Mouse (Mus musculus): ENCODE measurements around the gene Exosc10. TPM values are rescaled to one million over a fixed set of nuclear protein-coding genes. Genes with fewer than 3 reads are reported as not detected.

Gene Exosc10
- polyA plus RNA-seq, 1 experiment from 2014 or later, result 80.1 TPM

GRCm38 (mm10) chr4:148598826-148599225 lies 40.6 kb downstream of the Exosc10 start:
- 96% methylated on average over 12 of the region's 12 CpGs for WGBS
- no peak for ATAC-seq (ENCODE audit: low read depth)
- no peaks in the 10 kb centered on the region for H3K4me1 ChIP-seq (replicated peaks)
- H3K9ac ChIP-seq, result no peak overlapping the region
- H3K27me3 ChIP-seq, result no peaks in the 10 kb centered on the region
- no peak overlapping the region for H3K27ac ChIP-seq (replicated peaks)
- H3K36me3 ChIP-seq, result peaks cover 56% of the 10 kb centered on the region
- H3K4me2 ChIP-seq, result no peak overlapping the region
- no peak overlapping the region for H3K4me3 ChIP-seq
- no peaks in the 10 kb centered on the region for H3K9me3 ChIP-seq

DNA sequence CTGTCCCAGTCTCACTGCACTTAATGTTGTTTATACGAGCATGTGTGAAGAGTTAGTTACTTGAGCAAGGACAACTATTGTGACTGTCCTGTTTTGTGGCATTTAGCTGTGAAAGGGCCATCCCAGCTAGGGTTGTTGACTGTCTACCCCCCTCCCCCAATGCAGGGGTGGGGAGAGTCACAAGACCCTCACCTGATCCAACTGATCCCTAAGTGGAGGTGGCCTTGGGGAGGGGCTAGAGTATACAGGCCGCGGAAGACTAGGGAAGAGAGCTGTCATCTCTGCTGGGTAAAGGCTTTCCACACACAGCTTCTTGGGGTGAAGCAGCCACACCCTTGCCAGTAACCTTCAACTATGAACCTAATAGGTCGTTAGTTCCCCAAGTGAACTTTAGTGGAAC lies 42.1 kb downstream of the Exosc10 start:
- H3K27ac ChIP-seq (replicated peaks), result no peak overlapping the region
- no peak overlapping the region for H3K4me3 ChIP-seq
- H3K4me2 ChIP-seq, result no peak overlapping the region
- H3K27me3 ChIP-seq, result no peaks in the 10 kb centered on the region
- H3K4me1 ChIP-seq (replicated peaks), result no peaks in the 10 kb centered on the region
- no peak overlapping the region for H3K9ac ChIP-seq
- ATAC-seq (ENCODE audit: low read depth), result no peak
- 94% methylated on average over 4 of the region's 4 CpGs for WGBS
- H3K9me3 ChIP-seq, result no peaks in the 10 kb centered on the region
- peaks cover 41% of the 10 kb centered on the region for H3K36me3 ChIP-seq

DNA sequence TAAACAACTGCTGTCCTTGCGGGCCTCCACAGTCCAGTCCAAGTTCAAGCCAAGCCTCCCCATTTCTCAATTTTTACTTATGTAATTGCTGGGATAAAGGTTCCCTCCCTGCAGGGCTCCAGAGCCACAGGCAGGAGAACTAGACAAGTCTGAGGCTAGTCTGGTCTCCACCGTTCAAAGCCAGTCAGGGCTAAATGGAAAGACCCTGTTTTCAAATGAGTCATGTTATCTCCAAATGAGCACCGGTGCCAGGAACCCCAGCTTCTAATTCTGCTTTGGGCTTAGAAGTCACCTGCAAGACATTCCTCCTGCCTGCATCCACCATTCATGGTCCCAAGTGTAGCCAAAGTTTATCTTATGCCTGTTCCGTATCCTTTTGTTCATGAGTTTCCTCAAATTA lies 43.6 kb downstream of the Exosc10 start:
- Histone ChIP-seq H3K4me3 (no peak overlapping the region), H3K9ac (no peak overlapping the region), H3K9me3 (no peaks in the 10 kb centered on the region), H3K4me1 (replicated peaks) (no peaks in the 10 kb centered on the region), H3K27me3 (no peaks in the 10 kb centered on the region), H3K27ac (replicated peaks) (no peak overlapping the region), H3K36me3 (peaks cover 26% of the 10 kb centered on the region), H3K4me2 (no peak overlapping the region)
- ATAC-seq (ENCODE audit: low read depth), result no peak
- WGBS, result 84% methylated on average over 4 of the region's 4 CpGs

- H3K4me1 ChIP-seq (replicated peaks), result no peaks in the 10 kb centered on the region
- H3K4me3 ChIP-seq, result no peak within 1 kb of the TSS
- no peak within 1 kb of the TSS for H3K9ac ChIP-seq
- H3K36me3 ChIP-seq, result peaks cover 25% of the 10 kb centered on the region
- H3K4me2 ChIP-seq, result no peak within 1 kb of the TSS
- no peaks in the 10 kb centered on the region for H3K27me3 ChIP-seq
- 90% methylated on average over 14 of the region's 14 CpGs for WGBS
- no peak for ATAC-seq (ENCODE audit: low read depth)
- H3K9me3 ChIP-seq, result no peaks in the 10 kb centered on the region
- H3K27ac ChIP-seq (replicated peaks), result no peak within 1 kb of the TSS
These were observed 44.3 kb downstream of the Exosc10 start, which contains the start of gene Masp2 for GRCm38 (mm10) chr4:148602357-148603120. Gene Masp2, plus strand, starts transcription at chr4:148602554.

DNA sequence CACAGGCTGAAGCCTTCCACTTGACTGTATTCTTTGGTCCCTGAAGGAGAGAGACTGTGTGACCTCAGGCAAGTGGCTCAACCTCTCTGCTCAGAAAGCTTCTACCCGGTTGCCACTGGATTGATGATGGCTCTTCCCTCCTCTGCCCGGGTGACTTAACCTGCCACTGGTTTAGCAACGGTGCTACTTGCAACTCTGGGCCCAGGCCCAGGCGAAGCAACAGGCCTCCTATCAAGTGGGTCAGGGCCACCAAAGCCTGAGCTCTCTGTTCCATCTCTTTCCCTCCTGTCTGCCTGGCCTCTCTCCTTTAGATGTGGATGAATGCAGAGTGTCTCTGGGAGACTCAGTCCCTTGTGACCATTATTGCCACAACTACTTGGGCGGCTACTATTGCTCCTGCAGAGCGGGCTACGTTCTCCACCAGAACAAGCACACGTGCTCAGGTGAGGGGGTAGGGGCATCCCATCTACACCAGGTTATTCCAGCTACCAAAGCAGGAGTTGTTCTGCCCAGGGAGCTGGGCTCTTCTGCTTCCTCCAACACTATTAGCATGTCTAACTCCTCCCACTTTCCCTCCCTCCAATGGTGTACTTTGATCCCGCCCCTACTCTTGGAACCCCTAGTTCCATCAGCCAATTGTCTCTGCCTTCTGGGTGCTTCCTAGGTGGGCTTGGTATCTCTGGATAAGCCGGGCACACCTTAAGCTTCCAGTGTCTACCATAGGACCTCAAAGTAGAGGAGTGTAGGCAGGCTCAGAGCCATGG lies 45.3 kb downstream of the Exosc10 start:
- Histone ChIP-seq H3K27ac (replicated peaks) (no peak overlapping the region), H3K27me3 (no peaks in the 10 kb centered on the region)
- ATAC-seq (ENCODE audit: low read depth), result peak; percentile 17; the same call in 1 of the 2 replicates

DNA sequence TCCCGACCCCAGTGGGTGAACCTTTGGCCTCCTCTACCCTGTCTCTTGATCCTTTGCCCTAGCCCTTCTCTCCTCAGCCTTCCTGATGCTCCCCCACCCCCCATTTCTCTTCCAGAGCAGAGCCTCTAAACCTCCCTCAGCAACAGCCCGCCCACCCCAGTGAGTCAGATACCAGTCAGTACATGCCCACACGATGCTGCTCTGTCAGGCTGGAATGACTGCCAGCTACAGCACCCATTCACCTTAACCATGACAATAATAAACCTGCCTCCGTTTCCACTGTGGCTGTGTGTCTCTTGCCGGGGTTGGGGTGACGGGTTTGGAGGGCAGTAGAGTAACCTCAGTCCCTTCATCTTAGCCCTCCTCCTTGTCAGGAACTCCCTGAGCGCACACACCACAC lies 45.9 kb downstream of the Exosc10 start:
- Histone ChIP-seq H3K36me3 (peaks cover 11% of the 10 kb centered on the region), H3K27ac (replicated peaks) (no peak overlapping the region), H3K4me3 (no peak overlapping the region), H3K9me3 (no peaks in the 10 kb centered on the region), H3K27me3 (no peaks in the 10 kb centered on the region), H3K4me2 (no peak overlapping the region), H3K4me1 (replicated peaks) (no peaks in the 10 kb centered on the region), H3K9ac (no peak overlapping the region)
- WGBS, result 82% methylated on average over 7 of the region's 7 CpGs
- no peak for ATAC-seq (ENCODE audit: low read depth)

More for the DNA sequence above, 45.3 kb downstream of the Exosc10 start:
- peaks cover 16% of the 10 kb centered on the region for H3K36me3 ChIP-seq
- H3K9ac ChIP-seq, result no peak overlapping the region
- no peaks in the 10 kb centered on the region for H3K4me1 ChIP-seq (replicated peaks)
- WGBS, result 70% methylated on average over 10 of the region's 10 CpGs
- no peaks in the 10 kb centered on the region for H3K9me3 ChIP-seq
- no peak overlapping the region for H3K4me3 ChIP-seq
- H3K4me2 ChIP-seq, result no peak overlapping the region

- H3K9ac ChIP-seq, result no peak overlapping the region
- no peaks in the 10 kb centered on the region for H3K9me3 ChIP-seq
- H3K4me3 ChIP-seq, result no peak overlapping the region
- no peak overlapping the region for H3K27ac ChIP-seq (replicated peaks)
- H3K36me3 ChIP-seq, result peaks cover 6% of the 10 kb centered on the region; the same call in 1 of the 2 replicates
- no peaks in the 10 kb centered on the region for H3K27me3 ChIP-seq
- ATAC-seq (ENCODE audit: low read depth), result no peak
- no peak overlapping the region for H3K4me2 ChIP-seq
- H3K4me1 ChIP-seq (replicated peaks), result no peaks in the 10 kb centered on the region
- WGBS, result 88% methylated on average over 3 of the region's 3 CpGs
These were observed 46.4 kb downstream of the Exosc10 start for GRCm38 (mm10) chr4:148604541-148605165.

DNA sequence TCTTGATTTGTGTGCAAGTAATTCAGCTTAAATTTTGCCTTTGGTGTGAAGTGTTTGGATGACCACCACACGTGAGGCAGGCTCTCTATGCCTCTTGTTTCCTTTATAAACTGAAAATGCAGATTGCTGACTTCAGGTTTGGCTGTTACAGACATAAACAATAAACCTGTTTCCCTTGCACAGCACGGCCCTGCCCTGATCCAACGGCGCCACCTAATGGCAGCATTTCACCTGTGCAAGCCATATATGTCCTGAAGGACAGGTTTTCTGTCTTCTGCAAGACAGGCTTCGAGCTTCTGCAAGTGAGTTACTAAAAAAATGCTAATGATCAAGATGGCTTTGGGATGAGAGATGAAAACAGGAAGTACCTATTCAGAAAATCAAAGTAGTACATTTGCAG lies 49.5 kb downstream of the Exosc10 start:
- Histone ChIP-seq H3K4me3 (no peak overlapping the region), H3K4me2 (no peak overlapping the region), H3K27me3 (no peaks in the 10 kb centered on the region), H3K27ac (replicated peaks) (no peak overlapping the region), H3K36me3 (peaks cover 12% of the 10 kb centered on the region; the same call in 1 of the 2 replicates), H3K4me1 (replicated peaks) (peaks cover 3% of the 10 kb centered on the region), H3K9me3 (no peaks in the 10 kb centered on the region), H3K9ac (no peak overlapping the region)
- no peak for ATAC-seq (ENCODE audit: low read depth)
- 28% methylated on average over 5 of the region's 5 CpGs for WGBS

- no peaks in the 10 kb centered on the region for H3K27me3 ChIP-seq
- H3K4me1 ChIP-seq (replicated peaks), result peaks cover 22% of the 10 kb centered on the region
- no peak overlapping the region for H3K27ac ChIP-seq (replicated peaks)
- no peak overlapping the region for H3K4me3 ChIP-seq
- ATAC-seq (ENCODE audit: low read depth), result no peak
- no peak overlapping the region for H3K4me2 ChIP-seq
- 86% methylated on average over 5 of the region's 5 CpGs for WGBS
- no peaks in the 10 kb centered on the region for H3K9me3 ChIP-seq
- H3K9ac ChIP-seq, result no peak overlapping the region
- H3K36me3 ChIP-seq, result peaks cover 26% of the 10 kb centered on the region
These were observed 51.6 kb downstream of the Exosc10 start for GRCm38 (mm10) chr4:148609805-148610204.

- Histone ChIP-seq H3K27me3 (no peaks in the 10 kb centered on the region), H3K9me3 (no peaks in the 10 kb centered on the region), H3K9ac (no peak overlapping the region), H3K27ac (replicated peaks) (no peak overlapping the region), H3K36me3 (peaks cover 36% of the 10 kb centered on the region), H3K4me1 (replicated peaks) (peaks cover 25% of the 10 kb centered on the region), H3K4me2 (no peak overlapping the region), H3K4me3 (no peak overlapping the region)
- 72% methylated on average over 5 of the region's 5 CpGs for WGBS
- ATAC-seq (ENCODE audit: low read depth), result no peak
These were observed 52.6 kb downstream of the Exosc10 start for GRCm38 (mm10) chr4:148610631-148611364.

GRCm38 (mm10) chr4:148612557-148612956 lies 54.3 kb downstream of the Exosc10 start:
- Histone ChIP-seq H3K4me3 (no peak overlapping the region), H3K27ac (replicated peaks) (peak overlapping the region; percentile 54; the same call in 1 of the 2 replicates), H3K9me3 (no peaks in the 10 kb centered on the region), H3K36me3 (peaks cover 47% of the 10 kb centered on the region), H3K9ac (no peak overlapping the region), H3K4me2 (no peak overlapping the region), H3K4me1 (replicated peaks) (peaks cover 25% of the 10 kb centered on the region), H3K27me3 (no peaks in the 10 kb centered on the region)
- 29% methylated on average over 4 of the region's 4 CpGs for WGBS
- peak; percentile 38; the same call in 1 of the 2 replicates for ATAC-seq (ENCODE audit: low read depth)

All from neural tube, embryonic 13.5 days (tissue).